In genomic region chr11:103276450-103276849, GRCm38 (mm10) we compare ENCODE assay signal across 30 mouse cellular contexts. TPM values are rescaled to one million over a fixed set of nuclear protein-coding genes. Genes with fewer than 3 reads are reported as not detected.
DNase-seq lines count a peak whose midpoint lies in the region; ATAC-seq and TF ChIP-seq lines count a peak whose summit lies in the region.
"Had no signal": no experiment of that assay in that cellular context is flagged by ENCODE, and none has a peak within 500 bp of the region (broad histone marks: within the 10 kb centered on the region; RNA-seq: fewer than 3 reads in every experiment).

No protein-coding gene starts in this region.

- TF ChIP-seq CTCF in brain, embryonic 14.5 days (IDR thresholded peaks at IDR 0.05; ENCODE audit: borderline replicate concordance, extremely low read depth, insufficient read depth, insufficient read length): no peak
- TF ChIP-seq CTCF in midbrain, postnatal 0 days (IDR thresholded peaks at IDR 0.05): no peak

- H3K9me3 ChIP-seq in midbrain, embryonic 11.5 days (ENCODE audit: control insufficient read depth, low read length): no peaks in the 10 kb centered on the region
- no peaks in the 10 kb centered on the region for H3K9me3 ChIP-seq in midbrain, embryonic 10.5 days (replicated peaks)
- no peaks in the 10 kb centered on the region for H3K9me3 ChIP-seq in midbrain, embryonic 14.5 days (ENCODE audit: control insufficient read depth, low read length)
- no peaks in the 10 kb centered on the region for H3K9me3 ChIP-seq in midbrain, postnatal 0 days (ENCODE audit: low read length)
- no peaks in the 10 kb centered on the region for H3K9me3 ChIP-seq in heart, embryonic 11.5 days (replicated peaks; ENCODE audit: control insufficient read depth, low read length)
- peaks cover 6% of the 10 kb centered on the region; the same call in 1 of the 2 replicates for H3K9me3 ChIP-seq in heart, embryonic 12.5 days (replicated peaks)
- H3K9me3 ChIP-seq: embryonic facial prominence, embryonic 12.5 days; embryonic facial prominence, embryonic 15.5 days; heart, embryonic 15.5 days had no signal

- no peaks in the 10 kb centered on the region for H3K4me1 ChIP-seq in midbrain, embryonic 11.5 days (ENCODE audit: control insufficient read depth, insufficient read depth, low read length)
- peaks cover 14% of the 10 kb centered on the region for H3K4me1 ChIP-seq in midbrain, embryonic 10.5 days
- H3K4me1 ChIP-seq in midbrain, embryonic 14.5 days (ENCODE audit: control insufficient read depth, insufficient read depth, low read length): 0 out of 2 replicates have a peak, but pooled peaks cover 3% of the 10 kb centered on the region
- H3K4me1 ChIP-seq in midbrain, postnatal 0 days (ENCODE audit: insufficient read depth, low read length): no peaks in the 10 kb centered on the region
- no peaks in the 10 kb centered on the region for H3K4me1 ChIP-seq in heart, embryonic 11.5 days (ENCODE audit: control insufficient read depth, insufficient read depth, low read length)
- no peaks in the 10 kb centered on the region for H3K4me1 ChIP-seq in heart, embryonic 12.5 days (replicated peaks)
- H3K4me1 ChIP-seq: embryonic facial prominence, embryonic 12.5 days; heart, embryonic 15.5 days had no signal

- no peak for TF ChIP-seq POLR2A in brain, embryonic 14.5 days (IDR thresholded peaks at IDR 0.05; ENCODE audit: borderline replicate concordance, extremely low read depth, insufficient read depth, insufficient read length, poor library complexity, severe bottlenecking)

- H3K27ac ChIP-seq in midbrain, embryonic 11.5 days (ENCODE audit: low read depth, low read length): no peak overlapping the region
- no peak overlapping the region for H3K27ac ChIP-seq in midbrain, embryonic 10.5 days (replicated peaks)
- H3K27ac ChIP-seq in midbrain, embryonic 14.5 days (replicated peaks; ENCODE audit: low read depth, low read length): peak overlapping the region; percentile 73
- H3K27ac ChIP-seq in midbrain, postnatal 0 days (ENCODE audit: low read depth, low read length): peak overlapping the region; percentile 59
- H3K27ac ChIP-seq in heart, embryonic 11.5 days (ENCODE audit: low read depth, low read length): no peak overlapping the region
- no peak overlapping the region for H3K27ac ChIP-seq in heart, embryonic 12.5 days (ENCODE audit: poor library complexity, severe bottlenecking)
- H3K27ac ChIP-seq: embryonic facial prominence, embryonic 12.5 days; embryonic facial prominence, embryonic 15.5 days; heart, embryonic 15.5 days; hindbrain, embryonic 10.5 days; hindbrain, postnatal 0 days had no signal

- H3K9ac ChIP-seq in midbrain, embryonic 11.5 days (ENCODE audit: low read length): no peak overlapping the region
- H3K9ac ChIP-seq in midbrain, embryonic 14.5 days (replicated peaks; ENCODE audit: low read length): no peak overlapping the region
- no peak overlapping the region for H3K9ac ChIP-seq in midbrain, postnatal 0 days (replicated peaks; ENCODE audit: low read length, poor library complexity, severe bottlenecking)
- H3K9ac ChIP-seq in heart, embryonic 11.5 days (ENCODE audit: low read depth, low read length): no peak overlapping the region
- H3K9ac ChIP-seq in heart, embryonic 12.5 days: no peak overlapping the region
- H3K9ac ChIP-seq: embryonic facial prominence, embryonic 12.5 days; embryonic facial prominence, embryonic 15.5 days; heart, embryonic 15.5 days had no signal

- WGBS in midbrain, embryonic 11.5 days: 88% methylated on average over 8 of the region's 8 CpGs
- WGBS in midbrain, embryonic 10.5 days: 89% methylated on average over 8 of the region's 8 CpGs
- 63% methylated on average over 8 of the region's 8 CpGs for WGBS in midbrain, embryonic 14.5 days
- 63% methylated on average over 8 of the region's 8 CpGs for WGBS in midbrain, postnatal 0 days
- 93% methylated on average over 8 of the region's 8 CpGs for WGBS in heart, embryonic 11.5 days (ENCODE audit: insufficient replicate concordance)
- WGBS in heart, embryonic 12.5 days: 87% methylated on average over 8 of the region's 8 CpGs

- no peak for ATAC-seq in midbrain, embryonic 11.5 days (ENCODE audit: low FRiP score)
- ATAC-seq in midbrain, embryonic 14.5 days (ENCODE audit: low FRiP score, low TSS enrichment): no peak
- no peak for ATAC-seq in midbrain, postnatal 0 days (ENCODE audit: low FRiP score)
- no peak for ATAC-seq in heart, embryonic 11.5 days (replicated peaks; ENCODE audit: insufficient number of reproducible peaks, low FRiP score, low TSS enrichment)
- no peak for ATAC-seq in heart, embryonic 12.5 days (ENCODE audit: insufficient number of reproducible peaks, low FRiP score)
- ATAC-seq: activated CD4-positive, CD25-positive, alpha-beta regulatory T cell, adult 4 months; CD4-positive, CD25-positive, alpha-beta regulatory T cell, adult 4 months; forebrain, embryonic 14.5 days; hindbrain, postnatal 0 days; inflammation-experienced regulatory T-cells, adult 6 months; intestine, embryonic 16.5 days had no signal

- H3K27me3 ChIP-seq in midbrain, embryonic 11.5 days (ENCODE audit: control insufficient read depth, insufficient read depth, low read length): no peaks in the 10 kb centered on the region
- no peaks in the 10 kb centered on the region for H3K27me3 ChIP-seq in midbrain, embryonic 10.5 days (ENCODE audit: low read depth, poor library complexity, severe bottlenecking)
- no peaks in the 10 kb centered on the region for H3K27me3 ChIP-seq in midbrain, embryonic 14.5 days (ENCODE audit: control insufficient read depth, insufficient read depth, low read length)
- no peaks in the 10 kb centered on the region for H3K27me3 ChIP-seq in midbrain, postnatal 0 days (ENCODE audit: insufficient read depth, low read length)
- H3K27me3 ChIP-seq in heart, embryonic 11.5 days (ENCODE audit: control insufficient read depth, insufficient read depth, low read length): no peaks in the 10 kb centered on the region
- H3K27me3 ChIP-seq in heart, embryonic 12.5 days (replicated peaks): no peaks in the 10 kb centered on the region
- H3K27me3 ChIP-seq: embryonic facial prominence, embryonic 12.5 days; embryonic facial prominence, embryonic 15.5 days; heart, embryonic 15.5 days had no signal

- no peak overlapping the region for H3K4me2 ChIP-seq in midbrain, embryonic 11.5 days
- no peak overlapping the region for H3K4me2 ChIP-seq in midbrain, embryonic 14.5 days (ENCODE audit: low read length)
- H3K4me2 ChIP-seq in midbrain, postnatal 0 days (ENCODE audit: low read depth, low read length, poor library complexity, severe bottlenecking): peak overlapping the region; percentile 20; the same call in 1 of the 2 replicates
- no peak overlapping the region for H3K4me2 ChIP-seq in heart, embryonic 11.5 days
- no peak overlapping the region for H3K4me2 ChIP-seq in heart, embryonic 12.5 days
- H3K4me2 ChIP-seq: embryonic facial prominence, embryonic 12.5 days; embryonic facial prominence, embryonic 15.5 days; heart, embryonic 15.5 days had no signal

- H3K36me3 ChIP-seq in midbrain, embryonic 11.5 days (ENCODE audit: control insufficient read depth, insufficient read depth, low read length): no peaks in the 10 kb centered on the region
- no peaks in the 10 kb centered on the region for H3K36me3 ChIP-seq in midbrain, embryonic 10.5 days
- no peaks in the 10 kb centered on the region for H3K36me3 ChIP-seq in midbrain, embryonic 14.5 days (ENCODE audit: control insufficient read depth, insufficient read depth, low read length)
- H3K36me3 ChIP-seq in midbrain, postnatal 0 days (ENCODE audit: insufficient read depth, low read length): no peaks in the 10 kb centered on the region
- no peaks in the 10 kb centered on the region for H3K36me3 ChIP-seq in heart, embryonic 11.5 days (ENCODE audit: control insufficient read depth, insufficient read depth, low read length)
- no peaks in the 10 kb centered on the region for H3K36me3 ChIP-seq in heart, embryonic 12.5 days
- H3K36me3 ChIP-seq: embryonic facial prominence, embryonic 12.5 days; embryonic facial prominence, embryonic 15.5 days; heart, embryonic 15.5 days; hindbrain, embryonic 10.5 days had no signal

- H3K4me3 ChIP-seq in midbrain, embryonic 11.5 days (ENCODE audit: low read depth, low read length): no peak overlapping the region
- no peak overlapping the region for H3K4me3 ChIP-seq in midbrain, embryonic 10.5 days
- H3K4me3 ChIP-seq in midbrain, embryonic 14.5 days (replicated peaks; ENCODE audit: low read depth, low read length): no peak overlapping the region
- H3K4me3 ChIP-seq in midbrain, postnatal 0 days (ENCODE audit: low read depth, low read length): no peak overlapping the region
- no peak overlapping the region for H3K4me3 ChIP-seq in heart, embryonic 11.5 days (ENCODE audit: low read depth, low read length)
- H3K4me3 ChIP-seq in heart, embryonic 12.5 days: no peak overlapping the region
- H3K4me3 ChIP-seq: embryonic facial prominence, embryonic 12.5 days; embryonic facial prominence, embryonic 15.5 days; heart, embryonic 15.5 days; hindbrain, embryonic 10.5 days had no signal

- peak; percentile 73 for DNase-seq in midbrain, embryonic 11.5 days (ENCODE audit: low spot score, missing footprints)
- DNase-seq in midbrain, embryonic 10.5 days (ENCODE audit: low spot score): no peak
- peak; percentile 50 for DNase-seq in brain, embryonic 14.5 days (ENCODE audit: low read depth)
- peak; percentile 77 for DNase-seq in midbrain, embryonic 14.5 days
- DNase-seq in midbrain, postnatal 0 days (ENCODE audit: low spot score): no peak
- DNase-seq: adrenal gland, adult 8-10 months; adrenal gland, postnatal 25 days; cerebellum, adult 18-20 months; cerebellum, adult 9-10 months; cerebellum, postnatal 14 days; gastrocnemius, postnatal 25 days; heart, adult 18-20 months; heart, postnatal 10 days; heart, postnatal 36 days had no signal

RNA-seq across cellular contexts. Expression of gene Map3k14, which starts 9.2 kb away (rescaled TPM):
- polyA plus RNA-seq in midbrain, embryonic 11.5 days (2014; fragmentation: Nextera tagmentation; extraction: Ambion mirVana): 2.3 and 3.3 TPM in 2 replicates
- 4.4 and 5.4 TPM in 2 replicates for polyA plus RNA-seq in midbrain, embryonic 10.5 days (2016; fragmentation: Nextera tagmentation; extraction: Ambion mirVana)
- 4.6 and 6.3 TPM in 2 replicates for polyA plus RNA-seq in brain, embryonic 14.5 days (2012; rRNA removed)
- 3.0 and 3.4 TPM in 2 replicates for polyA plus RNA-seq in midbrain, embryonic 14.5 days (2014; fragmentation: Nextera tagmentation; extraction: Ambion mirVana)
- 4.8 and 6.1 TPM in 2 replicates for total RNA-seq in midbrain, postnatal 0 days (2014; rRNA removed)
- 1.5 and 1.7 TPM in 2 replicates for polyA plus RNA-seq in midbrain, postnatal 0 days (2015; fragmentation: Nextera tagmentation; extraction: Ambion mirVana)
- polyA plus RNA-seq in heart, embryonic 11.5 days (2014; fragmentation: Nextera tagmentation; extraction: Ambion mirVana): 1.4 and 1.7 TPM in 2 replicates
- polyA plus RNA-seq in heart, embryonic 12.5 days (2016; fragmentation: Nextera tagmentation; extraction: Ambion mirVana): 2.0 and 2.6 TPM in 2 replicates

RNA-seq across cellular contexts. Expression of gene Spata32, which starts 58.2 kb away (rescaled TPM):
- polyA plus RNA-seq in midbrain, embryonic 11.5 days (2014; fragmentation: Nextera tagmentation; extraction: Ambion mirVana): 0.15 TPM in 1 of 2 replicates, not detected in the other
- polyA plus RNA-seq in midbrain, embryonic 10.5 days (2016; fragmentation: Nextera tagmentation; extraction: Ambion mirVana): not detected in 2 replicates
- 0.48 and 0.68 TPM in 2 replicates for polyA plus RNA-seq in brain, embryonic 14.5 days (2012; rRNA removed)
- polyA plus RNA-seq in midbrain, embryonic 14.5 days (2014; fragmentation: Nextera tagmentation; extraction: Ambion mirVana): 0.25 and 0.27 TPM in 2 replicates
- total RNA-seq in midbrain, postnatal 0 days (2014; rRNA removed): 1.4 and 1.9 TPM in 2 replicates
- 1.2 and 1.5 TPM in 2 replicates for polyA plus RNA-seq in midbrain, postnatal 0 days (2015; fragmentation: Nextera tagmentation; extraction: Ambion mirVana)
- not detected in 2 replicates for polyA plus RNA-seq in heart, embryonic 11.5 days (2014; fragmentation: Nextera tagmentation; extraction: Ambion mirVana)
- polyA plus RNA-seq in heart, embryonic 12.5 days (2016; fragmentation: Nextera tagmentation; extraction: Ambion mirVana): not detected in 2 replicates
- total RNA-seq: adrenal gland, adult 8-10 months; adrenal gland, postnatal 25 days; ES-E14; gastrocnemius, adult 8-10 months; gastrocnemius, postnatal 25 days; heart, adult 18-20 months; heart, postnatal 10 days; heart, postnatal 36 days had no signal
- polyA plus RNA-seq: activated CD4-positive, CD25-positive, alpha-beta regulatory T cell, adult 4 months; C2C12; CD4-positive, CD25-positive, alpha-beta regulatory T cell, adult 4 months; embryonic facial prominence, embryonic 12.5 days; embryonic facial prominence, embryonic 15.5 days; forebrain, embryonic 11.5 days; forebrain, embryonic 14.5 days; heart, embryonic 15.5 days; hindbrain, embryonic 10.5 days; inflammation-experienced regulatory T-cells, adult 6 months; intestine, embryonic 16.5 days had no signal

Comparison
In these comparisons a context has a peak if more than half of its experiments do, and no peak if none do; other contexts are left out.
1. DNase-seq: peak in midbrain, embryonic 11.5 days (single experiment), brain, embryonic 14.5 days (single experiment) and midbrain, embryonic 14.5 days (single experiment); none in midbrain, embryonic 10.5 days (single experiment) and midbrain, postnatal 0 days (single experiment).
2. H3K27ac ChIP-seq: peak in midbrain, embryonic 14.5 days (single experiment) and midbrain, postnatal 0 days (single experiment); none in midbrain, embryonic 11.5 days (single experiment), midbrain, embryonic 10.5 days (single experiment), heart, embryonic 11.5 days (single experiment) and heart, embryonic 12.5 days (single experiment).